Mouse (Mus musculus): ENCODE results near the gene Rdh9.
"Not testable (repeated sequence)": the region's sequence is repeated elsewhere in the genome, so short reads cannot be mapped to it uniquely, and the experiment has no call there.

Gene Rdh9

DNA sequence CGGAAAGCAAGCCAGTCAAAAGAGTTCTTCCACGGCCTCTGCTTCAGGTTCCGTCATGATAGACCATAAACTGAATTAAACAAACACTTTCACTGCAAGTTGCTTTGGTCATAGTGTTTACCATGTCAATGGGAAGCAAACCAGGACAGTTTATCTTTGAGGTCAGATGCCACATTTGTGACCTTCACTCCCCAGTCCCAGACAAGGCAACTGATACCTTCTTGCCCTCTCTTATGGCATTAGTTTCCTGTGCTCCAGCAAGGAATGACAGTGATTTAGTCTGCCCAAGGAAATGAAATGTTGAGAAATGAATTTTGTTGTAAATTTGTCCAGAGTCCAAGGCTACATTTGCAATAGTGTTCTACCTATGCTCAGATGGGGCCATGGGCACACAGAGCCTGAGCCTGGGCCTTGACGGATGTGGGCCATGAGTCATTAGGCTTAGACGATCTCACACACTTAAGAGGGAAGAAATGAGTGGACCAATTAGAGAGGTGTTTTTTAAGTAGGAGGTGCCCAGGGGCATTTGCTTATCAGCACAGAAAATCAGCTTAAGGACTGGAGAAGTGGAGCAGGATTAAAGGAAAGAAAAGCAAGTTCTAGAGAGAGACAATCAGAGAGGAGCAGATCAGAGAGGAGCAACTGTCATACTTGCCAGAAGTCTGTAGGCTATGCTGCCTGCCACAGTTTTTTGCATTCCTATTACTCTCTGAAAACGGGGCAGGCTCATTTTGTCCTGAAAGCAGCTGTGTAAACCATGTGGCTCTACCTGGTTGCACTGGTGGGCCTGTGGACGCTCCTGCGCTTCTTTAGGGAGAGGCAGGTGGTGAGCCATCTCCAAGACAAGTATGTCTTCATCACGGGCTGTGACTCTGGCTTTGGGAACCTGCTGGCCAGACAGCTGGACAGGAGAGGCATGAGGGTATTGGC, 16.7 kb upstream of the Rdh9 start, which contains the start of the genes Rdh1 and Rdh16f1:
Rdh1 (plus strand) TSS at position 541 of the 930 bp plus-strand sequence.
Rdh16f1 (plus strand) TSS at position 607 of the 930 bp plus-strand sequence.
- DNase-seq = no peak

DNA sequence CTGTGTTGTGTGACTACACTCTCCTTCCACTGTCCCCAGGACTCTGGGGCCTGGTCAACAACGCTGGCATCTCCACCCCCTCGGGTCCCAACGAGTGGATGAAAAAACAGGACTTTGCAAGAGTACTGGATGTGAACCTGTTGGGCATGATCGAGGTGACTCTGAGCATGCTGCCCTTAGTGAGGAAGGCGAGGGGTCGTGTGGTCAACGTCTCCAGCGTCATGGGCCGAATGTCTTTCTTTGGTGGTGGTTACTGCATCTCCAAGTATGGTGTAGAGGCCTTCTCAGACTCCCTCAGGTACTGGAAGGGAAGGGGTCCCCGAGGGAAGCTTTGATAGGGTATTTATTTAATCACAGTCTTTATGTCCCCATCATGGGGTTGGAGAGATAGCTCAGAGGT, 13.3 kb upstream of the Rdh9 start:
- DNase-seq = not testable (repeated sequence)

DNA sequence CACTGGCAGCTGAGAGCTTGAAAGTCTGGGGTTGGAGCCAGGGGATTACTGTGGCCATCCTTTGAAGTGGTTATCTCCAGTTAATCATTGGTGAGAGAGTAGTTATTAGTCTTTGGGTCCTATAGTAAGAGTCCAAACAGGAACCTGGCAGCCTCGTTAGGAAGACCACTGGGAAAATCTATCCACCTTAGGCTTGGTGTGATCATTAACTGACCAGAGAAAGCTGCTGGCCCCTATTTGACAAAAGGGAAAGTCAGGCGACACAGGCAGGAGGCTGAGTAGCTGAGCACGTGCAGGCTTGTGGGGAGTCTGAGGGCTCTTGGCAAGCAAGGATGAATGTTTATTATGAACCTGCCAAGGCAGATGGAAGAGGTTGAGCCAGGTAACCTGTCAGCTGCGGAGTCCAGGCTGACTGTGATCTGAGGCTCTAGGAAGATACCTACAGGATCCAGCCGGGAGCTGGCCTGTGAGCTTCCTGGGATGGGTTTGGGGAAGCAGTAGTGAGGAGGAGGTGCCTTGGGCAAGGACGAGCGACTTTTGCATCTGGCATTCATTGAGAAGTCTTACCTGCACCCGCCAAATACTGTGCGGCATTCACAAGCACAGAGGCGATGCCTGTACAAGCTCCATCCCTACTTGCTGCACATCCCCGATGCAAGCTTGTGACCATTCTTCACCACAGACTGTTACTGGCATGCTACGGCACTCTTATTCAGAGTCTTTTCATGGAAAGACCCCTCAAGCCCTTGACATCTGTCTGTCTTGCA, 12.1 kb upstream of the Rdh9 start:
- DNase-seq = no peak

DNA sequence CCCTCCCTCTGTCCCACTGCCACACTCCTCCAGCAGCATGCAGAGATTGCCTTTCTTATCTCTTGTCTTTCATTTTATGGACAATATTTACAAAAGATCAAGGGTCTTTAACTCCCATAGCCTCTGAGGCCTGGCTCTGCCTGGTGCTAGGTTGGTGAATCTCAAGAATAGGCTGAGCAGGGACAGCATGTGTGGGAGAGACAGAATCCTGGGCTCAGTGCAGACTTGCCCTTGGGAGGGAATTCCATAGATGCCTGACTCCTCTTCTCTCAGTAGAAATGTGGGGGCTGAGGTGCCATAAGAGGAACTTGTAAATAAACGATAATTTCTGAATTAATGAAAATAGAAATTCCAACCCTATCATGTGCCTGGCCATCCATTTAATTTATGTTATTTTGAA, 9.6 kb upstream of the Rdh9 start:
- DNase-seq = no peak

DNA sequence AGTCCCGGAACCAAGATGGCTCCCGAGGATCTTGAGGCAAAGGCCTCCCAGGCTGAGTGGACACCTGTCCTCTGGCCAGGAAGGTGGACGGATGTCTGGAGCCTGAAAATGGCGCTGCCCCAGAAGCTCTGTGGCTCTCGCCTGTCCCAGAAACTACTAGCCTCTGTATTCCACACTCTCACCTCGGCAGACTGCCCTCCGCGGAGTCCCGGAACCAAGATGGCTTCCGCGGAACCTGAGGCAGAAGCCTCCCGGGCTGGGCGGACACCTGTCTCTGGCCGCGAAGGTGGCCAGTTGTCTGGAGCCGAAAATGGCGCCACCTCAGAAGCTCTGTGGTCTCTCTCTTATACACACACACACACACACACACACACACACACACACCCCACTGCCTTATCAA, 6.1 kb downstream of the Rdh9 start:
- DNase-seq = not testable (repeated sequence)

DNA sequence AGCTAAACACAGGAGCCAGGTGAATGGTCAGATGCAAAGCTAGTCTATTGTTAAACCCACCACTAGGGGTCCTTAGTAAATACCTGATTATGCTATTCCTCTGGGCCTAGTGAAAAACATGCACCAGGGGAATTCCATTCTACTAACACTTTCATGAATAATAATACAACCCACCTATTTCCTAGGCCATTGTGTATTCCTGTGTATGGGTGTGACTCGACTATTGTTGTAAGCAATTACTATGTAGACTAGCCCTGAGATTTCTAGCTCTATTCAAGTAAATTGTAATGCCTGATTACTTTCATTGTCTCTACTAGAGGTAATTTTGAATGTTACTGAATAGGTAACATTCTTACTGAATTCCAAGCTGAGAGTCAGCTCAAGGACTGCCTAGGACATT, 9.2 kb downstream of the Rdh9 start:
- not testable (repeated sequence) for DNase-seq

DNA sequence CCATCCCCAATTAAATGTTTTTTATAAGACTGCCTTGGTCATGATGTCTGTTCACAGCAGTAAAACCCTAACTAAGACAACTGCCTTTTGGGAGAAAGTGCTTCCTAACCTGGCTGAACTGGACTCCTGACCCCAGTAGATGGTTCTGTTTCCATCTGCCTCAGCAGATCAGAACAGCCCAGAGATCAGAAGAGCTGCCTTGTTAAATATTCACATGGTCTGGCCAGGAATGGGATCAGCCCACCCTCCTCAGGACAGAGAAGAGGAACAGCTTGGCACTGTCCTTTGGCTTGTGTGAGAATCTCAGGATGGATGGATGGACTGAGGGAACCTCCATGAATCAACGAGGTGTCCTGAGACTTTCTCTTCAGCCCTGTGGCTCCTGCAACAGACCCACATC, 23.1 kb downstream of the Rdh9 start:
- DNase-seq = no peak

DNA sequence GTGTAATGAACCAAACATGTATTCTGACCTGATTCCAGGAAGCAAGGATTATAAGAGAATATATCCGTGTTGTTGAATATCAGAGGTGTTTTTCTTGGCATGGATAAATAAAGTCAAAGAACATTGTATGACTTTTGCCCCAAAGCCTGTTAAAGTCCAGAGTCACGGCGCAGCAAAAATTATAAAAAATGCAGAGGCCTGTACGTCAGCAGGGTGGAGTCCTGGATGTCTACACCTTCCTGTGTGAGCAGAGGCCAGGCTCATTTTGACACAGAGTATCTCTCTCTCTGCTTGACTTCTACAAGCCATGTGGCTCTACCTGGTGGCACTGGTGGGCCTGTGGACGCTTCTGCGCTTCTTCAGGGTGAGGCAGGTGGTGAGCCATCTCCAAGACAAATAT, 24.7 kb downstream of the Rdh9 start, which contains the start of gene Rdh16:
Rdh16 (plus strand) TSS at position 262 of the 400 bp plus-strand sequence.
- no peak for DNase-seq

DNA sequence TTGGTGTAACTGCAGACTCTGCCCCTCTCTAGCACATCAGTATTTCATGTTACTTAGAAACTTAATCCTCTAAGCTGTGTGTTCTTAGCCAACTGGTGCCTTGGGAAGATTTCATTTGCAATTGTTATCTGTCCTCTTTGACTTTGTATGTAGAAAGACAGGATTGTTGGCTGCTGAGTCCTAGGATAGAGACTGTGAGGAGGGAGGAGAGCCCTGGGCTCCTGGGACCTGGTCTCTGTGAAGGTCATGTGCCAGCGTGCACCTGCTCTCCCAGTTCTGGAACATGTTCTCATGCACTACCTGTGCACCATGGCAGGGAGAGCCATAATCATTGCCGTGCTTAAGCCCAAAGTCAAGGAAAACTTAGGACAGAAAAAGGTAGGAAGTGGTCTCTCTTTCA, 25.4 kb downstream of the Rdh9 start:
- no peak for DNase-seq

DNA sequence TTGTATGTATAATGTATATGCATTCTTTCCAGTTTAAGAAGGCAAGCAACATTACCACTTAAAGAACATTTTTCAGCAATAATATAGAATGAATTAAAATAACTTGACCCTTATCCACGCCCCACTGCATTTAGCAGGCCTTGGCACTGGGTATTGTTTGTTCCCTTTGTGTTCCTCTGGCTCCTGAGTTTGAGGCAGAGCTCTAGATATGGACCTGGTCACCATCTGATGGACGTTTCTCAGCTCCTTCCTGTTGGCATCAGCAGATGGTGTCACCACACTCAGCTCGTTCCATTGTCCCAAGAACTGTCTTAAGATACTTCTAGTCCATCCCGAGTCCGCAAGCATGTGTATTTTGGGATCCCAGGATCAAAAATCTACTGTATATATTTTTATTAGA, 26.1 kb downstream of the Rdh9 start:
- no peak for DNase-seq

DNA sequence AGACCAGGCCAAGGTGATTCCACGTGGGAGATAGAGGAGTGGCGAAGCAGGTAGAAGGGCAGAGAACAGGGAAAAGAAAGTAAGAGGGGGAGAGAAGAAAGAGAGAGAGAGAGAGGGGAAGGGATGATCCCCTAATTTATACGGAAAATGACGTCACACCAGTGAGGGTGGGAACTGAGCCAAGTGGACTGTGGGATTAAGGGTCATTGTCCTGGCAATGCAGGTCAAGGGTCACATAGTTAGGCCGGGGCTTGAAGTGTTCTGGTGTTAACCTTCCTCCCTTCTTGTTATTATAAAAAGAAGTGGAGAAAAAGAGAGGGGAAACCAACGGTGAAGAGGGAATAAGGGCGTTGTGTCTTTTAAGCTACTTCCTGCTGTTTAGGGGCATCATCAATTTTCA, 28.2 kb downstream of the Rdh9 start:
- DNase-seq = no peak

DNA sequence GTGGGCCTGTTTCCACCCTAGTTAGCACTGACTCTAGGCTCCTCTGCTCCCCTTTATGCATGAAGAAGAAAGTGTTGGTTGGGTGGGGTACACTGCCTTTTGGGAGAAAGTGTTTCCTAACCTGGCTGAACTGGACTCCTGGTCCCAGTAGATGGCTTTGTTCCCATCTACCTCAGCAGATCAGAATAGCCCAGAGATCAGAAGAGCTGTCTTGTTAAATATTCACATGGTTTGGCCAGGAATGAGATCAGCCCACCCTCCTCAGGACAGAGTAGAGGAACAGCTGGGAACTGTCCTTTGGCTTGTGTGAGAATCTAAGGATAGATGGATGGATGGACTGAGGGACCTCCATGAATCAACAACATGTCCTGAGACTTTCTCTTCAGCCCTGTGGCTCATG, 39.7 kb downstream of the Rdh9 start:
- no peak for DNase-seq

DNA sequence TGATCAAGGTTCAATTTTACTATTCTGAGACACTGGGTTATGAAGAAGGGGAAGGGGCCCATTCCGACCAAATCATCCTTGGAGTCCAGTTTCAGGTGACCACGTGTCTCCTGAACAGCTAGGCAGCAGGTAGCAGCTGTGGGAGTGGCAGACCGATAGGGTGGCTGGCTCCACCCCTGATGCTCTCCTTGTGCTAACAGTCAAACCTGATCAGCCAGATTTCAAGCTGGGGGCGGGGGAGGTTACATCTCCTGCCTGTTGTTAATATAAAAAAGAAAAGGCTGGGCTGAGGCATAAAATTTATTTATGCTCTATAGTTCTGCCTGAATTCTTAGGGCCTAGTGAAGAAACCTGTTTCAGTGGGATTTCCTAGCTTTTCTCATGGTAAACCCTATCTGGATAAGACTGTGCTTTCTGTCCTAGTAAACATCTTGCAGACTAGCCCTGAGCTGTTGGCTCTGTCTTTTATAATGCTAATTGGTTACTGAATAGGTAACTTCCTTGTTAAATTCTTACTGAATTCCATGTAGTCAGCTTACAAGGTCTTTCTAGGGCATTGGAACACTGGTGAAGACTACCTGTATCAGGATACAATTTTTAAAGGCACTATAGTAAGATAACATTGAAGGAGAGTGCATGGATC, 41.2 kb downstream of the Rdh9 start:
- DNase-seq = not testable (repeated sequence)

DNA sequence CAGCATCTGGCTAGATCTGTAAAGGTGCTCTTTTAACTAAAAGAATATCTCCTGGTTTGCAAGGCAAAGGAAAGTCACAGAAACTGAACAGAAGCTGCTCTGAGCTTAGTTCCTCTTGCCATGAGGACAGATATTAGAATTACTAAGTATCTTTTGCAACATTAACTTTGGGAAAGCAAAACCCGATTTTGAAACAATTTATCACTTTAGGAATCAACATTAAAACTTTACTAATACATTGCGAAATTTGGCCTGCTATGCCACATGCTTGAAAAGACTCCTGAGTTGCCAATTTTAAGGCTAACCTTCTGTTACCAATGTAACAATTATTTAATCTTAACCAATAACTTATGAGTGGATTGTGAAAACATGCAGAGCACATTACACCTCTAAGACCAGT, 45.6 kb downstream of the Rdh9 start:
- DNase-seq = not testable (repeated sequence)

DNA sequence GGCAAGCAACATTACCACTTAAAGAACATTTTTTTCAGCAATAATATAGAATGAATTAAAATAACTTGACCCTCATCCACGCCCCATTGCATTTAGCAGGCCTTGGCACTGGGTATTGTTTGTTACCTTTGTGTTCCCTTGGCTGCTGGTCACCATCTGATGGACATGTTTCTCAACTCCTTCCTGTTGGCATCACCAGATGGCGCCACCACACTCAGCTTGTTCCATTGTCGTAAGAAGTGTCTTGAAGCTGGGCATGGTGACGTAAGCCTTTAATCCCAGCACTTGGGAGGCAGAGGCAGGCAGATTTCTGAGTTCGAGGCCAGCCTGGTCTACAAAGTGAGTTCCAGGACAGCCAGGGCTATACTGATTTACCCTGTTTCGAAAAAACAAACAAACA, 49.2 kb downstream of the Rdh9 start:
- peak; percentile 24 for DNase-seq

DNA sequence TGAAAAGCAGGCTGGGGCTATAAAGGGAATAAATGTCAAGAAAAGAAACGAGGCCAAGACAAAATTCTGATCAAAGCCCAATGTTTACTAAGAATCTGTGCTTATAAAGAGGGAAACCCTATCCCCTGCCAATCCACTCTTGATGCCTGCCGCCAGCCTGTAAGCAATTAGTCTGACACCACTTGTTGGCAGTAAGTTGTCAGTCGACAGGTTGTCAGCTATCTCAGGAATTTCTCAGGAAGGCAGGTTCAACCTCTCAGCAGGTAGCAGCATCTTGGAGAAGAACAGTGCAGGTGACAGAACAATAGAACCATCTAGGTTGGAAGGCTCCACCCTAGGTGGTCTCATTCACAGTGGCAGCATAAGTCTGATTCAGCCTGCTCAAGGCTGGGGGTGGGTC, 52.9 kb downstream of the Rdh9 start:
- DNase-seq = no peak

DNA sequence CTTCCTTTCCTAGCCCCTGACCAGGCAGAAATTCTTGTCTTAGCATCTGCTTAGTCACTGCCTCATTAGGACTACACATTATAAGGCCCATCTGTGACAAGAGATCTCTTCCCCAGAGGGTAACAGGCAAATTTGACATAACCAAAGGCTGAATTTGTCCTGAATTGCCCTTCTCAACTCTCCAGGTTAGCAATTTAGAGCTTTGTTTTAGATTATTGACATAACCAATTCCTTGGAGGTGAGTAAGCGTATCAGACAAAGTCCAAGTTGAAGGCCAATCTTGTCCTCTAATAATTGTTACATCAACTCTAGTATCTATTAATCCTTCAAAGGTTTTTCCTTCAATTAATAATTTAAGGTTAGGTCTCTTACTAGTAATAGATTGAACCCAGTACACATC, 58.0 kb downstream of the Rdh9 start:
- DNase-seq = not testable (repeated sequence)

DNA sequence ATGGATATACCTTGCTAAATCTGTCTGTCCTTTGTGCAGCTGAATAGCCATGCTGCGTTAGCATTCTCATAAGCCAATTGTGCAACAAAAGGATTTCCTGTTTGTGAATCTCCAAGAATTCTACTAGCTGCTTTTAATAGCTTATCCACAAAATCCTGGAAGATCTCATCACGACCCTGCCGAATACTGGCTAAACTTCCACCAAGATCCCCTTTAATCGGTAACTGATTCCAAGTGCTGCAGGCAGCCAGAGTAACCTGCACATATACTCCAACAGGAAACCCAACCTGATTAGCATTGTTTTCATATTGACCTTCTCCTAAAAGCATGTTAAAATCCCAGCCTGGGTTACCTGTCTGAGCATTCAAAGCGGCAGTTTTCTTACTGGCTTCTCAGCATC, 59.1 kb downstream of the Rdh9 start:
- DNase-seq = no peak

DNA sequence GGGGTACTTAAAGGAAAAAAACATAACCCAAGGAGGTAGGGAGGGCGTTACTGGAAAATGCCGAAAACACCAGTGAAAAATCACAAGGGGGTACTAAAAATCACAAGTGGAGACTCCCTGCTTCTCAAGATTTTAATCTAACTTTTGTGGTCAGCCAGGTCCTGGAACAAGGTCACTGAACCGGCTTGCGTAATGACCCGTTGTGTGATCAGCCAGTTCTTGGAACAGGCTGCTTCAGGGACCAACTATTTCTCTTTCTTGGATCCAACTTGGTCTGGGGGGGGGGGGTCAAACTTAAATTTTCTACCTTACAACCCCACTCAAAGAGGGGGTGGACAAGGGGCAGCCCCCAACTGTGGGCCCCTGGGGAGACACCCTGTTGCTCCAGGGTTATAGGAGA, 61.6 kb downstream of the Rdh9 start:
- not testable (repeated sequence) for DNase-seq

DNA sequence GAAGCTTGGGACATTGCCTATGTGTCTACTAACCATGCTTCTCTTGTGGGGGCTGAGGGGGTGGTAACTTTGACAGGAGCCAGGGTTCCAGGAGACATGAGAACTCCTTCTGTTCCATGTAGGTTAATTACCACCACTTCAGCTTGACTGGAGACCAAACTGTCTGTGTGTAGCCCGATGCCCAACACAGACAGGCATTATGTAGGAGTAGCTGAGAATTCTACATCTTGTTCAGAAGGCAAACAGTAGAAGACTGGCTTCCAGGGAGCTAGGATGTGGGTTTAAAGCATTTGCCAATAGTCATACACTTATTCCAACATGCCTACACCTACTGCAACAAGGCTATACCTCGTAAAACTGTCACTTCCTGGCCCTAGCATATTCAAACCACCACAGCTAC, 62.4 kb downstream of the Rdh9 start:
- no peak for DNase-seq

DNA sequence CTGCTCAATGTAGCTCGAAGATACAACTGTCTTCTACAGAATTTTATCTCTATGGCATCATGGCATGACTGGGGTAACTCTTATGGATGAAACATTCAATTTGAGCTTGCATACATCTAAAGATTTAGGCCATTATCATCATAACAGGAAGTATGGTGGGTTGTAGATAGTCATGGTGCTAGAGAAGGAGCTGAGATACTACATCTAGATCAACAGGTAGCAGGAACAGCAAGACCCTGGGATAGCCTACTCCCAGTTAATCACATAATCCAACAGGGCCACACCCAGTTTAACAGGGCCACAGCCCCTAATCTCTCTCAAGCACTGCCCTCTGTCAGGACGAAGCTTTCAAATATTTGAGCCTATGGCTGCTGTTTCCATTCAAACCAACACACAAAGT, 64.6 kb downstream of the Rdh9 start:
- no peak for DNase-seq
